ENCODE assay signal across 24 mouse cellular contexts in genomic region chr6:67160564-67160963, GRCm38 (mm10).
DNase-seq lines count a peak whose midpoint lies in the region; ATAC-seq and TF ChIP-seq lines count a peak whose summit lies in the region.
"Had no signal": no experiment of that assay in that cellular context is flagged by ENCODE, and none has a peak within 500 bp of the region (broad histone marks: within the 10 kb centered on the region; RNA-seq: fewer than 3 reads in every experiment).

No protein-coding gene starts in this region.

- peaks cover 77% of the 10 kb centered on the region for H3K4me1 ChIP-seq in erythroblast, embryonic 14.5 days (ENCODE audit: control insufficient read depth)
- H3K4me1 ChIP-seq in stomach, embryonic 16.5 days (ENCODE audit: control insufficient read depth, insufficient read depth, low read length) = no peaks in the 10 kb centered on the region; the same call in 1 of the 2 replicates
- no peaks in the 10 kb centered on the region for H3K4me1 ChIP-seq in stomach, postnatal 0 days (replicated peaks; ENCODE audit: control insufficient read depth, insufficient read depth)
- peaks cover 68% of the 10 kb centered on the region for H3K4me1 ChIP-seq in liver, embryonic 13.5 days (replicated peaks)
- H3K4me1 ChIP-seq in liver, postnatal 0 days (ENCODE audit: insufficient read depth) = peaks cover 33% of the 10 kb centered on the region
- H3K4me1 ChIP-seq: embryonic facial prominence, embryonic 12.5 days had no signal

- no peak overlapping the region for H3K9ac ChIP-seq in stomach, embryonic 16.5 days (ENCODE audit: low read length)
- no peak overlapping the region for H3K9ac ChIP-seq in stomach, postnatal 0 days (ENCODE audit: low read length)
- H3K9ac ChIP-seq in liver, embryonic 13.5 days = peak overlapping the region; percentile 40
- no peak overlapping the region for H3K9ac ChIP-seq in liver, postnatal 0 days (replicated peaks)
- H3K9ac ChIP-seq: embryonic facial prominence, embryonic 12.5 days; heart, embryonic 12.5 days had no signal

- peak overlapping the region; percentile 36 for H3K4me3 ChIP-seq in erythroblast, embryonic 14.5 days (replicated peaks)
- no peak overlapping the region for H3K4me3 ChIP-seq in stomach, embryonic 16.5 days (replicated peaks; ENCODE audit: low read length)
- H3K4me3 ChIP-seq in stomach, postnatal 0 days (ENCODE audit: low read depth, low read length) = no peak overlapping the region
- no peak overlapping the region for H3K4me3 ChIP-seq in liver, embryonic 13.5 days (replicated peaks)
- H3K4me3 ChIP-seq in liver, postnatal 0 days (ENCODE audit: low read depth, low read length) = no peak overlapping the region
- H3K4me3 ChIP-seq: embryonic facial prominence, embryonic 12.5 days; heart, embryonic 12.5 days had no signal

- DNase-seq in stomach, postnatal 0 days (ENCODE audit: low spot score) = no peak
- peak; percentile 45 for DNase-seq in liver, embryonic 13.5 days
- DNase-seq in liver, postnatal 0 days = no peak
- no peak for DNase-seq in left cerebral cortex, adult 18-20 months (ENCODE audit: low spot score in 2 of 2)
- DNase-seq in spleen, adult 18-20 months = no peak
- DNase-seq: adrenal gland, adult 2 months; adrenal gland, postnatal 25 days; B cell, adult 2 months; cerebellum, adult 11 months; cerebellum, adult 9-10 months; cerebellum, postnatal 25 days; gastrocnemius, postnatal 36 days; heart, adult 18-20 months; heart, postnatal 36 days had no signal

- no peak for ATAC-seq in erythroblast, adult 5-6 weeks (replicated peaks; ENCODE audit: low FRiP score, poor library complexity, severe bottlenecking)
- no peak for ATAC-seq in stomach, embryonic 16.5 days (ENCODE audit: insufficient read depth, low FRiP score)
- ATAC-seq in stomach, postnatal 0 days (ENCODE audit: low FRiP score, low TSS enrichment) = no peak
- peak; percentile 4; the same call in 1 of the 2 replicates for ATAC-seq in liver, embryonic 13.5 days (ENCODE audit: low read depth)
- no peak for ATAC-seq in liver, postnatal 0 days
- ATAC-seq: CD4-positive, CD25-positive, alpha-beta regulatory T cell, adult 4 months; forebrain, embryonic 14.5 days; hindbrain, embryonic 16.5 days; inflammation-experienced regulatory T-cells, adult 6 months had no signal

- no peaks in the 10 kb centered on the region for H3K27me3 ChIP-seq in erythroblast, embryonic 14.5 days (ENCODE audit: control insufficient read depth)
- H3K27me3 ChIP-seq in stomach, embryonic 16.5 days (ENCODE audit: control insufficient read depth, insufficient read depth, low read length) = no peaks in the 10 kb centered on the region
- H3K27me3 ChIP-seq in stomach, postnatal 0 days (ENCODE audit: control insufficient read depth, insufficient read depth, low read length) = no peaks in the 10 kb centered on the region
- no peaks in the 10 kb centered on the region for H3K27me3 ChIP-seq in liver, embryonic 13.5 days
- no peaks in the 10 kb centered on the region for H3K27me3 ChIP-seq in liver, postnatal 0 days (ENCODE audit: insufficient read depth, low read length)
- H3K27me3 ChIP-seq: embryonic facial prominence, embryonic 12.5 days; heart, embryonic 12.5 days had no signal

- H3K36me3 ChIP-seq in erythroblast, embryonic 14.5 days (ENCODE audit: control insufficient read depth) = no peaks in the 10 kb centered on the region
- no peaks in the 10 kb centered on the region for H3K36me3 ChIP-seq in stomach, embryonic 16.5 days (ENCODE audit: control insufficient read depth, insufficient read depth, low read length)
- H3K36me3 ChIP-seq in stomach, postnatal 0 days (ENCODE audit: control insufficient read depth, insufficient read depth, low read length) = no peaks in the 10 kb centered on the region
- no peaks in the 10 kb centered on the region for H3K36me3 ChIP-seq in liver, embryonic 13.5 days
- H3K36me3 ChIP-seq in liver, postnatal 0 days (replicated peaks; ENCODE audit: insufficient read depth, low read length) = no peaks in the 10 kb centered on the region
- H3K36me3 ChIP-seq: embryonic facial prominence, embryonic 12.5 days; G1E; heart, embryonic 12.5 days had no signal

- no peak for TF ChIP-seq CTCF in stomach, postnatal 0 days (IDR thresholded peaks at IDR 0.05; ENCODE audit: low read depth)
- no peak for TF ChIP-seq CTCF in liver, postnatal 0 days (IDR thresholded peaks at IDR 0.05; ENCODE audit: low read depth)

- peak overlapping the region; percentile 10; the same call in 1 of the 2 replicates for H3K27ac ChIP-seq in stomach, embryonic 16.5 days (ENCODE audit: low read length)
- H3K27ac ChIP-seq in stomach, postnatal 0 days (replicated peaks) = no peak overlapping the region
- peak overlapping the region; percentile 99 for H3K27ac ChIP-seq in liver, embryonic 13.5 days
- H3K27ac ChIP-seq in liver, postnatal 0 days (ENCODE audit: low read depth) = peak overlapping the region; percentile 94
- H3K27ac ChIP-seq: embryonic facial prominence, embryonic 12.5 days had no signal

- no peak overlapping the region for H3K4me2 ChIP-seq in stomach, embryonic 16.5 days (ENCODE audit: low read depth, low read length)
- no peak overlapping the region for H3K4me2 ChIP-seq in stomach, postnatal 0 days (replicated peaks; ENCODE audit: low read depth)
- H3K4me2 ChIP-seq in liver, embryonic 13.5 days = peak overlapping the region; percentile 62
- peak overlapping the region; percentile 34; the same call in 1 of the 2 replicates for H3K4me2 ChIP-seq in liver, postnatal 0 days (ENCODE audit: low read depth, low read length)
- H3K4me2 ChIP-seq: embryonic facial prominence, embryonic 12.5 days; heart, embryonic 12.5 days had no signal

- WGBS in stomach, embryonic 16.5 days = 65% methylated on average over 3 of the region's 3 CpGs
- WGBS in stomach, postnatal 0 days = 66% methylated on average over 3 of the region's 3 CpGs
- WGBS in liver, embryonic 13.5 days (ENCODE audit: insufficient replicate concordance) = 21% methylated on average over 3 of the region's 3 CpGs
- 52% methylated on average over 3 of the region's 3 CpGs for WGBS in liver, postnatal 0 days (ENCODE audit: insufficient replicate concordance)

- no peak for TF ChIP-seq EP300 in stomach, postnatal 0 days (optimal IDR thresholded peaks at IDR 0.05)
- TF ChIP-seq EP300 in liver, postnatal 0 days (IDR thresholded peaks at IDR 0.05; ENCODE audit: low read depth) = peak; percentile 53

- no peaks in the 10 kb centered on the region for H3K9me3 ChIP-seq in erythroblast, embryonic 14.5 days (ENCODE audit: control insufficient read depth, low read length)
- no peaks in the 10 kb centered on the region for H3K9me3 ChIP-seq in stomach, embryonic 16.5 days (replicated peaks; ENCODE audit: control insufficient read depth, low read length)
- H3K9me3 ChIP-seq in stomach, postnatal 0 days (ENCODE audit: control insufficient read depth, low read length) = no peaks in the 10 kb centered on the region
- H3K9me3 ChIP-seq in liver, embryonic 13.5 days (replicated peaks) = no peaks in the 10 kb centered on the region
- H3K9me3 ChIP-seq in liver, postnatal 0 days (ENCODE audit: low read length) = no peaks in the 10 kb centered on the region
- H3K9me3 ChIP-seq: embryonic facial prominence, embryonic 12.5 days; G1E; heart, embryonic 12.5 days had no signal

Comparison
In these comparisons a context has a peak if more than half of its experiments do, and no peak if none do; other contexts are left out.
1. H3K4me2 ChIP-seq: peak in liver, embryonic 13.5 days (single experiment) and liver, postnatal 0 days (single experiment); none in stomach, embryonic 16.5 days (single experiment) and stomach, postnatal 0 days (single experiment).